Mouse (Mus musculus): ENCODE results near the gene Sparcl1.

DNA sequence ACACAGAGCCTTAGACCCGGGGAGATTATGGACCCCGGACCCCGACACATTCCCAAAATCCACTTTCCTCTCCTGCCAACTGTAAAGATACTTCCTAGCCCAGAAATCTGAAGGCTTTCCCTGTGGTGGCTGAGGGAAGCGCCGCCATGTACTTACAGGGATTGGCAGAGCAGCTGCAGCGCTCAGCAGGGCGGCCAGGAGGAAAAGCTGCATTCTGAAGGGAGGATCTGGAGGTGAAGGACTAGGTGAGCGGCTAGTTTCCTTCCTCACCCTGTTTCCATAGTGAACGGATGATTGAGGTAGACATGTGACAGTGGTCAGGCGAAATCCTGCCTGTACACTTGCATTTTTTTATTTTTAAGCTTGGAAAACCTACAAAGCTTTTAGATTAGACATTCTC lies 37.2 kb downstream of the Sparcl1 start:
- TF ChIP-seq CTCF (IDR thresholded peaks at IDR 0.05; ENCODE audit: low read depth): no peak
- no peak for TF ChIP-seq EP300 (IDR thresholded peaks at IDR 0.05; ENCODE audit: low read depth)
